Mouse (Mus musculus): Measurements from ENCODE around the gene Ntng2. TPM values are rescaled to one million over a fixed set of nuclear protein-coding genes. Genes with fewer than 3 reads are reported as not detected.

Gene Ntng2
- polyA plus RNA-seq (2016; fragmentation: Nextera tagmentation; extraction: Ambion mirVana), result 0.22 and 0.55 TPM in 2 replicates

DNA sequence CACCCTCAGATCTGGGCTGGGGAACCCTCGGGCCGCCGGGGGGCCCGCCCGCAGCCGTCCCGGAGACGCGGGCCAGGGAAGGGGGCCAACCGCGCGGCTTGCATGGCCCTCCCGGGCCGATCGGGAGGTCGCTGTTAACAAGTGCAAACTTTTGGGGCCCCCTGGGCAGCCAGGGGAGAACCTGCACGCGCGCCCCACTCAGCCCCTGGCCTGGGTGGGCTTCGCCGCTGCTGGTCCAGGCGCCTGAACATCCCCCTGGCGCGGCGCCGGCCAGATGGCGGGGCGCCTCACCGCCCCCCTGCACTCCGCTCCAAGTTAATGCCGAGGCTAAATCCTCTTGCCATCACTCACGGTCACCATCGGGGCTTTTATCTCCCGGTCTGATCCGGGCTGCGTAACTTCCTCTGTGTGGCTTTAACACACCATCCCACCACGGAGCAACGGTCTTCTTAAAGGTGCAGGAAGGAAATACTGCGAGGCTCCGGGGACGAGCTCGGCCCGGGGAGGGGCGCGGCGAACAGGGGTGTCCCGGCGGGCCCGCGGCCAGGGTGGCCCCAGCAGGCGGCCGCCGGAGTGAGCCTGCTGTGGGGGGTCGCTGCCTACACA lies at the start of gene Ntng2:
Gene Ntng2, minus strand, starts transcription at position 407 of the 606 bp plus-strand sequence.
- Histone ChIP-seq H3K4me1 (replicated peaks) (peaks cover 61% of the 10 kb centered on the region), H3K27ac (no peak within 1 kb of the TSS), H3K36me3 (no peaks in the 10 kb centered on the region), H3K9me3 (no peaks in the 10 kb centered on the region), H3K9ac (replicated peaks) (peak within 1 kb of the TSS; percentile 60), H3K4me3 (replicated peaks) (peak within 1 kb of the TSS; percentile 60), H3K27me3 (peaks cover 99% of the 10 kb centered on the region), H3K4me2 (peak within 1 kb of the TSS; percentile 99)
- ATAC-seq (ENCODE audit: insufficient number of reproducible peaks, insufficient read depth, low FRiP score, low TSS enrichment, low read depth), result 0 out of 2 replicates have a peak, but pooled peaks have one; percentile 21
- WGBS, result 0% methylated on average over 54 of the region's 54 CpGs

DNA sequence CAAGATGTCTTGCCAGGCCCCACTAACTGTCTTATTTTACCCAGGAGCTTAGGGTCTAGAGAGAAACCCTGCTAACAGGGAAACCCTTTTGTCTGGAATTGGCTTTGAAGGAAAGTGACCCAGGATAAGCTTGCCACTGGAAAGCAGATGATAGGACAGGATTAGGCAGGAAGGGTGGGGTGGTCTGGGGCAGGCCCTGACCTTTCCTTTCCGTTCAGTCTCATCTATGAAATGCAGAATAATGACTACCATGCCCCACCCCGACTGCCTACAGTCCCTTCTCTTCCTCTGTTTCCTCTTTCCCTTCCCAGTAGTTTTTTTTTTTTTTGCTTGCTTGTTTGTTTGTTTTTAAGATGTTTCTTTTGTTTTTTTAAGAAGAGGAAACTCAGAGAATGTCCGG lies 42.8 kb upstream of the Ntng2 start:
- WGBS, result 72% methylated on average over 3 of the region's 3 CpGs
- Histone ChIP-seq H3K36me3 (no peaks in the 10 kb centered on the region), H3K27ac (no peak overlapping the region), H3K9me3 (peaks cover 10% of the 10 kb centered on the region), H3K4me2 (no peak overlapping the region), H3K4me1 (replicated peaks) (no peaks in the 10 kb centered on the region), H3K27me3 (no peaks in the 10 kb centered on the region), H3K4me3 (replicated peaks) (no peak overlapping the region), H3K9ac (replicated peaks) (no peak overlapping the region)
- no peak for ATAC-seq (ENCODE audit: insufficient number of reproducible peaks, insufficient read depth, low FRiP score, low TSS enrichment, low read depth)

DNA sequence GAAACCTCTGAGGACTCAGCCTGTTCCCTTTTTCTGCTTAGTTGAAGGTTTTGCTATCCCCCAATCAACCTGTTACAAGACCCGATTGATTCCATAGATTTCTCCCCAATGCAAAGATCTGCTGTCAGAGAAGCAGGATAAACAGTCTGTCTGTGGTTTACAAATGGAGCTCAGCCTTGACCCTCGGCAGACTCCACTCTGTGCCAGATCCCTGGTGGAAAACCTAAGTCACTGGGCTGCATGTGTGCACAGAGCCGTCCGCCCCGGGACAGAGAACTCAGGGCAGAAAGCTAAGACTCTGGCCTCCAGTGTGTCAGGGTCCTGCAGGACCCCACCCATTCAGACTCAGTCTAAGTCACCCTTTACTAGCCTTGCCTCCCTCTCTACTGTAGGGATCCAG lies 34.8 kb upstream of the Ntng2 start:
- Histone ChIP-seq H3K36me3 (no peaks in the 10 kb centered on the region), H3K9me3 (no peaks in the 10 kb centered on the region), H3K4me3 (replicated peaks) (no peak overlapping the region), H3K27me3 (no peaks in the 10 kb centered on the region), H3K4me2 (no peak overlapping the region), H3K27ac (no peak overlapping the region), H3K4me1 (replicated peaks) (no peaks in the 10 kb centered on the region), H3K9ac (replicated peaks) (no peak overlapping the region)
- 82% methylated on average over 5 of the region's 5 CpGs for WGBS
- no peak for ATAC-seq (ENCODE audit: insufficient number of reproducible peaks, insufficient read depth, low FRiP score, low TSS enrichment, low read depth)

DNA sequence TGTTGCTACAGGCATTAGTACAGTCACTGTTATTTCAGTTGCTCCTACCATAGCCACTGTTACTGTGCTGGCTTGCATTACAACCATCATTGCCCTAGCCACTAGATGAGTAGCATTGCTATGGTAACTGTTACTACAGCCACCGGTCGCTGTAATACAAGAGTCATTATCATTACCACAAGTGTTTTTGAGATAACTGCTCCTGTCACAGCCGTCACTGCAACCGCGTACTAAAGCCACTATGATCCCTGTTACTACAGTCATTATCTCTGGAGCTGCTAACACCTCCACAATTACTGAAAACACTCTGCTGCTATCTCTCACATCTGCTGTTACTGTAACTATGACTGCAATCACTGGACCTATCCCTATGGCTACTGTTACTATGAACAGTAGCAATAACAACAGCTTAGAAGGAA lies 24.9 kb upstream of the Ntng2 start:
- H3K27ac ChIP-seq, result no peak overlapping the region
- no peak overlapping the region for H3K9ac ChIP-seq (replicated peaks)
- no peaks in the 10 kb centered on the region for H3K36me3 ChIP-seq
- H3K9me3 ChIP-seq, result no peaks in the 10 kb centered on the region
- WGBS, result 64% methylated on average over 5 of the region's 5 CpGs
- H3K27me3 ChIP-seq, result peaks cover 3% of the 10 kb centered on the region; the same call in 1 of the 2 replicates
- no peak overlapping the region for H3K4me3 ChIP-seq (replicated peaks)
- no peaks in the 10 kb centered on the region for H3K4me1 ChIP-seq (replicated peaks)
- no peak overlapping the region for H3K4me2 ChIP-seq
- no peak for ATAC-seq (ENCODE audit: insufficient number of reproducible peaks, insufficient read depth, low FRiP score, low TSS enrichment, low read depth)

DNA sequence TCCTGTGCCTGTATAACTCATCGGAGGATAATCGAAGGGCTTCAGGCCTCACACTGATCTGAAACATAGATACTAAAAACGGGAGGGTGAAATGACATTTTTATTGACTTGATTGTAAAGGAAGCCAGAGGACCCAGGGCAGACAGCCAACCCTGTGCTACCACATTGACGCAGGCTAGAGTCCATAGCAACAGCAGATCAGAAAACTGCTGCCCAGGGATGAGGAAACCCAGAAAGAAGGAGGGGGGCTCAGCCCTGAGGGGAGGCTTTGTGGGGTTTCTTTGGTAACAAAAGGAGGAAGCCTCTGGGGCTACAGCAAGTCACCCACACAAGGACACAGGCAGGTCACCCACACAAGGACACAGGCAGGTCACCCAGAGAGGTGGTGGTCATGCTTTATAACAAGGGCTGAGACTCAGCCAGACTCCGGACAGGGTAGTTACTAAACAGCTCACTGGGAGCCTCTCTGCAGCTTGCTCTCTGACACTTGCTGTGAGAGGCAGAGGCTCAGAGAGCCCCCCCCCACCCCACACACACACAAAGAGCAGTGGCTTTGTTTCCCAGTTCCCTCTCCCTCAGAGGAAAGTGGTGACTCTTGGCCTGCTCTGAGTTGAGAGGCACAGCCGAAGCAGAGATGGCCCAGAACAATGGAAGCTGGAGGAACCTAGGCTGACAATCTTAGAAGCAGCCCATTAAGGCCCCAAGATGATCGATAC lies 19.2 kb upstream of the Ntng2 start:
- Histone ChIP-seq H3K4me1 (replicated peaks) (peaks cover 15% of the 10 kb centered on the region), H3K9me3 (no peaks in the 10 kb centered on the region), H3K27ac (no peak overlapping the region), H3K4me2 (no peak overlapping the region), H3K4me3 (replicated peaks) (no peak overlapping the region), H3K27me3 (peaks cover 5% of the 10 kb centered on the region; the same call in 1 of the 2 replicates), H3K36me3 (no peaks in the 10 kb centered on the region), H3K9ac (replicated peaks) (no peak overlapping the region)
- WGBS, result 59% methylated on average over 7 of the region's 7 CpGs
- ATAC-seq (ENCODE audit: insufficient number of reproducible peaks, insufficient read depth, low FRiP score, low TSS enrichment, low read depth), result no peak; the same call in 1 of the 2 replicates

DNA sequence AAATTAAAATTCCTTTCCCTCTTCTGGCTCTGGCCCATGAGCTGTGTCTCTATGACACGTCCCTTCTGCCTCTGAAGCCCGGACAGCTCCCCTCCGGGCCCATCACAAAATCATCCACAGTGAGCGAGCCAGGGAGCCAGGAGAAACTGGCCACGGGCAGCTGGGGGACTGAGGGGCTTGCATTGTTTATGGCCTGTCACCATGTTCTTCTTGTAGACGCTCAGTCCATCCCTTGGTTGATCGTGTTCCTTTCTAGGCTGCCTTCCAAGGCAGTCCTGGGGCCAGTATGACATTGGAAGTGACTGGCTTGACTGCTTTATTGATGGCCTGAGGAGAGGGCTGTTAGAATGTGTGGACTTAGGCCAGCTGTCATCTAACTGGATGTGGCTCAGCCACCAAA lies 18.3 kb upstream of the Ntng2 start:
- Histone ChIP-seq H3K9ac (replicated peaks) (no peak overlapping the region), H3K27me3 (0 out of 2 replicates have a peak, but pooled peaks cover 7% of the 10 kb centered on the region), H3K27ac (no peak overlapping the region), H3K4me1 (replicated peaks) (peaks cover 19% of the 10 kb centered on the region), H3K4me2 (no peak overlapping the region), H3K9me3 (no peaks in the 10 kb centered on the region), H3K4me3 (replicated peaks) (no peak overlapping the region), H3K36me3 (no peaks in the 10 kb centered on the region)
- ATAC-seq (ENCODE audit: insufficient number of reproducible peaks, insufficient read depth, low FRiP score, low TSS enrichment, low read depth), result no peak
- WGBS, result 72% methylated on average over 7 of the region's 7 CpGs

DNA sequence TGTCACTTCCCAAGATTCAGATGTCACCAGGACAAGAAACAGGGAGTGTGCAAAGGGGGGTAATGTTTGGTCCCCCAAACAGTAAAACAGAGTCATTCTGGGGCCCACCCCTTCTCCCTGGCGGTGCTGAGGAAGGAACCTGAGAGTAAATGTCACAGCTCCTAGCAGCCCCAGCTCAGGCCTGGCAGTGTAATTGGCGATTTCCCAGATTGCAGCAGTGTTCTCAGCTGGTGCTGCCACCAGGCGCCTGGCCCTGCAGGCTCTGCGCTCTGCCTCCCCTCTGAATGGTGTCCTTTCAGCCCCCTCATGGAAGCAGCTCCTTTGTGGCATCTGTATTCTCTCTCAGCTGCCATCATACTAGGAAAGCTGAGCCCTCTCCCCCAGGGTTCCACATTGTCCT lies 14.0 kb upstream of the Ntng2 start:
- no peak overlapping the region for H3K27ac ChIP-seq
- no peak overlapping the region for H3K9ac ChIP-seq (replicated peaks)
- ATAC-seq (ENCODE audit: insufficient number of reproducible peaks, insufficient read depth, low FRiP score, low TSS enrichment, low read depth), result no peak
- H3K4me1 ChIP-seq (replicated peaks), result peaks cover 11% of the 10 kb centered on the region
- H3K36me3 ChIP-seq, result no peaks in the 10 kb centered on the region
- peaks cover 10% of the 10 kb centered on the region; the same call in 1 of the 2 replicates for H3K27me3 ChIP-seq
- H3K4me2 ChIP-seq, result no peak overlapping the region
- 44% methylated on average over 4 of the region's 4 CpGs for WGBS
- H3K4me3 ChIP-seq (replicated peaks), result no peak overlapping the region
- H3K9me3 ChIP-seq, result no peaks in the 10 kb centered on the region

- no peak overlapping the region for H3K9ac ChIP-seq (replicated peaks)
- H3K36me3 ChIP-seq, result no peaks in the 10 kb centered on the region
- H3K27me3 ChIP-seq, result peaks cover 33% of the 10 kb centered on the region
- H3K4me1 ChIP-seq (replicated peaks), result peaks cover 6% of the 10 kb centered on the region; the same call in 1 of the 2 replicates
- WGBS, result 63% methylated on average over 6 of the region's 6 CpGs
- no peak overlapping the region for H3K4me2 ChIP-seq
- no peak overlapping the region for H3K4me3 ChIP-seq (replicated peaks)
- H3K27ac ChIP-seq, result no peak overlapping the region
- H3K9me3 ChIP-seq, result no peaks in the 10 kb centered on the region
- ATAC-seq (ENCODE audit: insufficient number of reproducible peaks, insufficient read depth, low FRiP score, low TSS enrichment, low read depth), result no peak
Measured at GRCm38 (mm10) chr2:29262436-29262915, 9.7 kb upstream of the Ntng2 start.

GRCm38 (mm10) chr2:29261126-29261525 lies 8.3 kb upstream of the Ntng2 start:
- no peak overlapping the region for H3K9ac ChIP-seq (replicated peaks)
- no peaks in the 10 kb centered on the region for H3K4me1 ChIP-seq (replicated peaks)
- WGBS, result 67% methylated on average over 6 of the region's 6 CpGs
- H3K27ac ChIP-seq, result no peak overlapping the region
- no peak for ATAC-seq (ENCODE audit: insufficient number of reproducible peaks, insufficient read depth, low FRiP score, low TSS enrichment, low read depth)
- H3K36me3 ChIP-seq, result no peaks in the 10 kb centered on the region
- H3K4me2 ChIP-seq, result no peak overlapping the region
- H3K4me3 ChIP-seq (replicated peaks), result no peak overlapping the region
- H3K27me3 ChIP-seq, result peaks cover 43% of the 10 kb centered on the region
- H3K9me3 ChIP-seq, result no peaks in the 10 kb centered on the region

DNA sequence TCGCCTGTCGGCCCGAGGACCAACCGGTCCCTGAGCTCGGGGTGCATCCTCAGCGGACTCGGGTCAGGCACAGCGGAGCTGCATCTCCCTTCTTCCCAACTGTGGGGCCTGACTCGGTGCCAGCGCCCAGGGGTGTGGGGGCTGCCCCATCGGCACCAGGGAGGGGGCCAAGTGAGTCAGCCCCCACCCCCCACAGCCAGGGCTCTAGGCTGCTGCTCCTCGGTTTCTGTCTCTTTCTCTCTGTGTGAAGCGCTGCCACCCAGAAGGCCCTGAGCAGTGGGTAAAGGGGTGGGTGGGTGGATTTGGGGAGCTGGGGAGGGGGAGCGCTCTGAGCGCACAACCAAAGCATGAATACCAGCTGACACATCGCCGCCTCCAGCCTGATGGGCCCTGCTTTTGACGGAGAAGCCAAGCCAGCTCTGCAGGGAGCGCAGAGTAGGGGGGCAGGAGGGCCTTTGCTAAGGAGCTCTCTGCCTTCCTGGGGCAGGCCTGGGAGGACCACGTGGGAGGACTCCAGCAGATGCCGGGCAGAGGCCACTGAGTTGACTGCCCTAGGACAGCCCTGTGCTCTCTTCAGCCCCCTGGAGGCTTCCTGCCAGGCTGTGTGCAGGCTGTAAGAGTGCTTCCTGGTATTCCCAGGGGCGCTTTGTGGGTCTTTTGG lies 530 bp upstream of the Ntng2 start:
- Histone ChIP-seq H3K27ac (no peak overlapping the region), H3K4me2 (peak overlapping the region; percentile 99), H3K36me3 (no peaks in the 10 kb centered on the region), H3K4me3 (replicated peaks) (peak overlapping the region; percentile 60), H3K27me3 (peaks cover 99% of the 10 kb centered on the region), H3K9ac (replicated peaks) (peak overlapping the region; percentile 60), H3K4me1 (replicated peaks) (peaks cover 60% of the 10 kb centered on the region), H3K9me3 (no peaks in the 10 kb centered on the region)
- 2% methylated on average over 22 of the region's 22 CpGs for WGBS
- ATAC-seq (ENCODE audit: insufficient number of reproducible peaks, insufficient read depth, low FRiP score, low TSS enrichment, low read depth), result 0 out of 2 replicates have a peak, but pooled peaks have one; percentile 39

DNA sequence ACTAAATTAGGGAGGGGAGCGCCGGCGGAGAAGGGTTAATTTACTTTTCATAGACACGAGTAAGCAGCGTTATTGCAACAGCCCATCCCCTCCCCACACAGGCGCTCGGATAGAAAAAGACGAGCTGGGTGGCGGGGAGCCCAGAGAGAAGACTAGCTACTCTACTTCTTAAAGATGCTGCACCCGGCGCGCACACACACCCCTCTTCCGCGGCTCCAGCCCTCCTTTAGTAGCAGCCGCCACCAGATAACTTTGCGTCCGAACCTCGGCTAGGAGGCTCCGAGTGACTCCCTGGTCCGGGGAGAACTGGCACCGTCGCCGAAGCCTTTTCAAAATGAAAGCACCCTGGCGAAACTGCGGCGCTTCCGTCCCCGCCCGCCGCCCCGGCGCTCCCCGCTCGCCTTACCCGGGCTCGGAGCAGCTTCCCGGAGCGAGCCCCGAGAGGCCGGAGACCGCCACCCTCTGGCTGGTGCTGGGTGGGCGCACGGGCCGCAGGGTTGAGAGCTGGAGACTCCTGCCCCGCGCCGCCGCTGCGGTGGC lies 676 bp downstream of the Ntng2 start:
- Histone ChIP-seq H3K9me3 (no peaks in the 10 kb centered on the region), H3K9ac (replicated peaks) (peak overlapping the region; percentile 60), H3K27ac (no peak overlapping the region), H3K27me3 (peaks cover 100% of the 10 kb centered on the region), H3K4me1 (replicated peaks) (peaks cover 61% of the 10 kb centered on the region), H3K4me2 (peak overlapping the region; percentile 99), H3K36me3 (no peaks in the 10 kb centered on the region), H3K4me3 (replicated peaks) (peak overlapping the region; percentile 60)
- ATAC-seq (ENCODE audit: insufficient number of reproducible peaks, insufficient read depth, low FRiP score, low TSS enrichment, low read depth), result no peak; the same call in 1 of the 2 replicates
- under 1% methylated on average over 49 of the region's 49 CpGs for WGBS

Measured in limb, embryonic 12.5 days (tissue).